Mouse (Mus musculus) adrenal gland, adult 18-20 months (tissue): ENCODE measurements around the gene Olfr524. TPM values are rescaled to one million over a fixed set of nuclear protein-coding genes. Genes with fewer than 3 reads are reported as not detected.

Source experiments
- DNase-seq, 2 experiments: peaks; one replicate each; pipeline ENCODE4 v3.0.0; 2021 to 2022; ENCODE audit warnings: low spot score in 2 of 2
- long read RNA-seq, 2 experiments: library from polyadenylated mRNA; stranded (forward); transcript quantifications; one replicate each; pipeline ENCODE4 v2.0.0; 2021
- total RNA-seq, 2 experiments: library from RNA; stranded (reverse); gene quantifications; 1 replicate in 1 of 2; 2 replicates in 1 of 2; pipeline ENCODE4 v1.2.3; 2021

Olfr524 gene
- not detected for total RNA-seq
- long read RNA-seq, experiment 1, result 0 reads
- long read RNA-seq, experiment 2, result 0 reads

DNA sequence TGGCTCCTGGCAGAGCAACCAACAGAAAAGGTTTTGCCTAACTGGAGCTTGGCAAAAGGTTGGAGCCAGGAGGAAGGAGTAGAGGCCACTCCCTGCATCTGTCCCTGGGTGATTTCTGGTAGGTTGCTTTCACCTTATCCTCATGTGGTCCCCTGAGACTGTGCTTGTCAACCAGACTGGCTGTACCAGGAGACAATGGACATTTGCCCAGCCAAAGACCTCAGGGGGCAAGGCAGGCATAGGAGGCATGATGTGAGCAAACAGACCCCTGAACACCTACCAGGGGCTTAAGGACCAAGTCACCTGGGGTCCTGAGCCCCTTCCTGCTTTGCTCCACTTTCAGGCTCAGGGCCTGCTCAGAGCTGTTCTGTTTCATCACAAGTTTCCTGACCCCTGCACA lies at the start of gene Olfr524:
Olfr524 (minus strand) TSS at position 101 of the 400 bp plus-strand sequence.
- DNase-seq, result no peak

- DNase-seq, result no peak
These were observed 48.1 kb upstream of the Olfr524 start for GRCm38 (mm10) chr7:140253780-140254299.

DNA sequence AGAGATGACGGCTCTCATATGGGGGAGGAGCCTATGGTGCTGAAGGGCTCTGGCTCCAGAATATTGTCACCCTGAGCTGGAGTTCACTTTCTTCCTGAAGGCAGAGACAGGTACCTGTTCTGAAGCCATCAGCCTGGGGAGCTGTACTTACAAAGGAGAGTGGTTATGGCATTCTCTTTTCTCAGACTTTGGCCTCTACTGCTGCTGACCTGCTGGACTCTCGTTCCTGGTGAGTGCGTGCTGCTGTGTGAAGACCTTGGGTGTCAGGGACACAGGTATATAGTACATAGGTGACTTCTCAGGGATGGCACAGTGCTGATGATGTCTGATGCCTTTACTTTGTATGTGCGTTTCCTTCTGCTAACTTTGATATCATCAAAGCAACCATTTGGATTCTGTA lies 41.5 kb upstream of the Olfr524 start, which contains the start of gene 5830411N06Rik:
5830411N06Rik (plus strand) TSS at position 69 of the 400 bp plus-strand sequence.
- DNase-seq, result no peak

GRCm38 (mm10) chr7:140233696-140234095 lies 27.9 kb upstream of the Olfr524 start:
- DNase-seq, result no peak

DNA sequence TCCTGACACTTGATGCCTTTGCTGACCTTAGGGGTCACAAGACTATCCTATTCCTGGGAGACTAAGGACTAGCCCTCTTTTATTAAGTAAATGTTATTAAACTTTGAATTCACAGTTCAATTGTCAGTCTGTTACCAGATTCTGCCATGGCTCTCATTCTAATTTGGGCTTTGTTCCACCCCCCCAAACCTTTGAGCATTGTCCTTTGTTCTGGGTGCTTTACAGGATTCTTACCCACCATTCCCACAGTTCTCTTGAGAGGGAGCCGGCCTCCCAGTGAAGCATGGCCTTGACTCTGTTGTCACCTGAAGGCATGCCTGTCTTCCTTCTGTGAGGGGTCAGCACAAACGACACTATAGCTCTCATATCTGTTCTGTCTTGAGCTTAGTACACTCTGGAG lies 25.3 kb upstream of the Olfr524 start:
- no peak for DNase-seq

DNA sequence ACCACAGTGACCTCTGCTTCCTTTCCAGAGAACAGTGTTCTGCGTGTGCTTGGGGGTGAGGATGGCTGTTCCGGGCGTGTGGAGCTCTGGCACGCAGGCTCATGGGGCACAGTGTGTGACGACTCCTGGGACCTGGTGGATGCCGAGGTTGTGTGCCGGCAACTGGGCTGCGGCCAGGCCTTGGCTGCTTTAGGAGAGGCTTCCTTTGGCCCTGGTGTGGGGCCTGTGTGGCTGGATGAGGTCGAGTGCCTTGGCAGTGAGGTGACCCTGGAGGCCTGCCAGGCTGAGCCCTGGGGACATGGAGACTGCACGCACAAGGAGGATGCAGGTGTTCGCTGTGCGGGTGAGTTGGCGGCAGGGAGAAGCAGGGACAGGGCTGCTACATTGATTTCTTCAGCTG lies 22.7 kb upstream of the Olfr524 start:
- no peak for DNase-seq

GRCm38 (mm10) chr7:140224209-140224608 lies 18.4 kb upstream of the Olfr524 start:
- DNase-seq, result no peak

GRCm38 (mm10) chr7:140220375-140220774 lies 14.6 kb upstream of the Olfr524 start:
- DNase-seq, result no peak

DNA sequence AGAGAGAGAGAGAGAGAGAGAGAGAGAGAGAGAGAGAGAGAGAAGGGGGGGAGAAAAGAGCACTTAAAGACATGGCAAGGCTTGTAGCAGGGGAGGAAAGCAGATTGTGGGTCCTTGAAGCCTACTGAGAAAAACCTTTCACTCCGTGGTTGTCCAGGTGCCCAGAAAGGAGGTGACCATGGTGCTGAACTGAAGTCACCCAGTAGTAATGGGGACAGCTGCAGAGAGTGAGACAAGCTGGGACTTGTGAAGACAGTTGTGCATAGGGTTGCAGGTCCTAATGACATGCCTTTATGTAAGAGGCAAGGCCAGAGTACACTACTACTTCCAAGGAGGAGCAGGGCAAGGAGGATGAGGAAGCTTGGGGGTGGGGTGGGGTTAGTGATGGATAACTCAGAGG lies 13.5 kb upstream of the Olfr524 start:
- DNase-seq, result no peak

DNA sequence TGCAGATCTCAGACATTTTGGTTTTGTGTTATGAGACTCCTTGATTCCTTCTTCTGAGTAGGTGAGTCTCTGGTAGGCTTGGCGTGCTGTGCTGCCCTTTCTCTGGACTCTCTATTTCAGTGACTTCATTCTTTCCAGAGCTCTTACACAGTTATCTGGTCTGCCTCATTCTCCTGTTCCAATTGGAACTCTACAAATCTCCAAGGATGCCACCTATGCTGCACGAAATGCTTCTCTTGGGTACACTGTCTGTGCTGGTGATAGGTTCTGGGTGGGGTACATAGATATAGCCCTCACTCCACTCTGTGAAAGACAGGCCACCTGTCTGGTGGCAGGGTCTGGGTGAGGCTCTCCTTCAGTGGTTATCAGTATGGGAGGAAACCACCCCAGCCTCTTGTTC lies 12.2 kb upstream of the Olfr524 start, which contains the start of gene Cd163l1:
Cd163l1 (plus strand) TSS at position 301 of the 400 bp plus-strand sequence.
- no peak for DNase-seq

DNA sequence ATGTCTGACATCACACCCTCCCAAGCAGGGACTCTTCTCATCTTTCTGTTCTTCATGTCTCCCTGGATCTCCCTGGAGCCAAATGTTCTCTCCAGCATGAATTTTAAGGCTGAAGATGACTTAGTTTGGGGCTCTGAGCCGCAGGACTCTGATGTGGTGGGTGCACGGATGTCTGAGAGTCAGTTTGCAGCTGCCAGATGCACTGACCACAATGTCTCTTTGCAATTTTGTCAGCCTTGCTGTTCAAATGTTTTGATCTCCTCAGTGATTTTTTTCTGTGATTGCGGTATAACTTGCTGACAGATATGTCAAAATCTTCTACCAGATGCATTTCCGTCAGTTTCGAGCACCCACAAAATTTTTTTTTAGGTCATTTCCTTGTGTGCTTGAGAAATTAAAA lies 8.1 kb upstream of the Olfr524 start:
- no peak for DNase-seq

GRCm38 (mm10) chr7:140208677-140209076 lies 2.9 kb upstream of the Olfr524 start:
- DNase-seq, result no peak

DNA sequence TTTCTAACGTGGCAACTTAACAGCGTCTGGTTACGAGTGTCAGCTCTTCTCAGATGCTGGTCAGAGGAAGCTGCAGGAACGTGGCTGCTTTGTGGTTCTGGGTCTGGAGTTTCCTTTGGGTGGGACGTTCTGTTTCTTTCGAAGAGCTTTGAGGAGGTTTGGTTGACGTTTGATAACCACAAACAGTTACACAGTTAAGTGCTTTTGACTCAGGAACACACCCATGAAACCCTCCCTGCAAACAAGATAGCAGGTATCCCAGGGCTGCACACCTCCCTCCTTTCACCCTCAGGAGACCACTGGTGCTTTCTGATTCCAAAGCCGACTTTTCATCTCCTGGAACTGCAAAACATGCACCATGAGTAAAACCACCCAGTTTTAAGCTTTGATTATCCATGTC lies 2.4 kb upstream of the Olfr524 start:
- DNase-seq, result no peak

DNA sequence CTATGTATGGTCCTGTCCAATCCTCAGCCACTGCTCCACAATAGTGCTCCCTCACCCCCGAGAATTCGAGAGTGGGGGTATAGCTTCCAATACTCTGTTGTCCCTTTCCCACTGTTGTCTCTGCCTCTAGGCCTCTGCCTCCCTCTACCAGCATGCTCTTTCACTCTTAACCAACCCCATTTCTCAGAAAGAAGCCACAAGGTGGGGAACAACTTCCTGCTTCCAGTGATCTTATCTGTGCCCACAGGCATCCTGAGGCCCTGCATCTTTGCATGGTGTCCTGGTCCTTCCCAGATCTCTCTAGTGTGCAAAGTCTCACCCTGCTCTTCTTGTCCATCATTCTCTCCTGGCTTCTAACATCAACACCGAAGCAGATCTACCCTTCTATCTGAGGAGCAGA lies 1.1 kb upstream of the Olfr524 start:
- DNase-seq, result no peak

- no peak for DNase-seq
These were observed 4.7 kb downstream of the Olfr524 start for GRCm38 (mm10) chr7:140201090-140201489.

DNA sequence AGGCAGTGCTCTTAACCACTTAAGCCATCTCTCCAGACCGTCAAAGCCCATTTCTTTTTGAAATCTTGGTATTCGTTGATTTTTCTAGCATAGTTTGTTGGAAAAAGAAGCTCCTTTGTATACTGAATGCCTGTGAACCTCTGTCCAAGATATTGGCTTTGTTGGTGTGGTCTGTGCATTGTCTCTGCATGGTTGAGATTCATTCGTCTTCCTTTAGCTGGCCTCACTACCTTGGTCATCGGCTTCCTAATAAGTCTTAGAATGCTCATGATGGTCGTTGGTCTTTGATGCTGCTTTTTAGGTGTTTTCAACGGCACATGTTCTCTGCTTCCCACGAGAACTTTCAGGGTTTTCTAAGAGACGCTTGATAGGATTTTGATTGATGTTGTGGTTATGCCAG lies 9.8 kb downstream of the Olfr524 start:
- DNase-seq, result no peak

DNA sequence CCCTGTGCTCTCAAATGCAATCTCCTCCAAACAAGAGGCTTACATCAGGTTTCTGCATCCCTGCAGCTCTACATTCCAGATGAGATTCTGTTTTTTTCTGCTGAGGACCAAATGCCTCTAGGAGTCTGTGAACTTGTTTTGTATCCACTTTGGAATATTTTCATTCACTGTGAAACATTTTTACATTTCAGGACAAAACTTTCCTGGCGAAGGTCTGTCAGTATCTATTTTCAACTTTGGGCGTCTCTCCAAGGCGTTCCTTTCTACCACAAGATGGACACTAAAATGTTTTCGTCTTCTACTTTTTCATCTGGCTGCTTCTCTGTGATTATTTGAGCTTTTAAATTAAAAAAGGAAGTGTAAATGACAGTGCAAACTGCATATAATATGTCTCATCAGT lies 11.7 kb downstream of the Olfr524 start:
- no peak for DNase-seq

- DNase-seq, result no peak
These were observed 12.9 kb downstream of the Olfr524 start for GRCm38 (mm10) chr7:140192851-140193250.

- no peak for DNase-seq
These were observed 13.3 kb downstream of the Olfr524 start for GRCm38 (mm10) chr7:140192445-140192844.

DNA sequence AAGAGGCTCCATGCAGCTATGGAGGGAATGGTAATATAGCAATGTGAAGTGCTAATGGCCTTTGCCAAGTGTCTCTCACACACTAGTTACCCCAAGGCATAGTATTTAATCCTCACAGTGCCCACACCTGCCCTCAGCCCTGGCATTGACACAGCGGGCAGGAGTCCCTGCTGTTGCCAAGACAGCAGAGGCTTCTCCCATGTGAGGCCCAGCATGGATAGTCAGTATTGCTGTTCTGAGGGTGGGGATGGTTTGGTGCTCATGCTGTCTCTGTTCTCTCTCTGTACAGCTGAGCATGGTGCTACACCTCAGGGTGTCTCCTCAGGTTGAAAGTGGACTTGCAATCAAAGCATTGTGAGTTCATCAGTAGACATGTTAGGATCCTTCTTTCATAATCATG lies 15.3 kb downstream of the Olfr524 start:
- DNase-seq, result no peak

DNA sequence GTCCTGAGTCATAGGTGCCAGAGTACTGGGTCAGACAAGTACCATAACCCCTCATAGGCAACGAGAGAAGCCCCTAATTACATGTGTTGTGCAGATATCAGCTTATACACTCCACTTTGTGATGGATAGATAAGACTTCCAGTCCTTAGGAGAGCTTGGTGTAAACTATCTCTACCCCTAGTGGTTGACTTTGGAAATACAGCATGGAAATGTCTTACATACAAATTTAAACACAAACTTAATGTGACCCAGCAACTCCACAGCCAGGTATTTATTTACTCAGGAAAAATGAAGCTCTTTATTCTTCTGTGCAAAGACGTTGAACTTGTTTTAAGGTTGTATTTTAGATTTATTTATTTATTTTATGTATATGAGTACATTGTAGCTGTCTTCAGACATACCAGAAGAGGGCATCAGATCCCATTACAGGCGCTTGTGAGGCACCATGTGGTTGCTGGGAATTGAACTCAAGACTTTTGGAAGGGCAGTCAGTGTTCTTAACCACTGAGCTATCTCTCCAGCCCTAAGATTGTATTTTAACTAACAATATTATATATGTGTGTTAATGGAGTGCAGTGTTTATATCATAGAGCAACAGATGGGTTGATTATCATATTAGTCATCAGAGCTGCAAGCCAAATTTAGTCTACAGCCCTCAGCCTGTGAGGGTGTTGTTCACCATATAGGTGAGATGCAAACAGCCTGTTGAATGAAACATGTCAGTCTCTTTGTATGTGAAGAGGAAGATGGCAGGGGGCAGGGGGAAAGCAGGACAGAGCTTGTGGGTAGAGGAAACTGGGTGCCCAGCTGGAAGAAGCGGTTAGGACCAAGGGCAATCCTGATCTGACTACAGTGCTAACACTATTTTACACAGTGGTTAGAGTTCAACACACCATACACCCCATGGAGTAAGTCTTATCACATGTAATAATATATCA lies 17.1 kb downstream of the Olfr524 start:
- no peak for DNase-seq

DNA sequence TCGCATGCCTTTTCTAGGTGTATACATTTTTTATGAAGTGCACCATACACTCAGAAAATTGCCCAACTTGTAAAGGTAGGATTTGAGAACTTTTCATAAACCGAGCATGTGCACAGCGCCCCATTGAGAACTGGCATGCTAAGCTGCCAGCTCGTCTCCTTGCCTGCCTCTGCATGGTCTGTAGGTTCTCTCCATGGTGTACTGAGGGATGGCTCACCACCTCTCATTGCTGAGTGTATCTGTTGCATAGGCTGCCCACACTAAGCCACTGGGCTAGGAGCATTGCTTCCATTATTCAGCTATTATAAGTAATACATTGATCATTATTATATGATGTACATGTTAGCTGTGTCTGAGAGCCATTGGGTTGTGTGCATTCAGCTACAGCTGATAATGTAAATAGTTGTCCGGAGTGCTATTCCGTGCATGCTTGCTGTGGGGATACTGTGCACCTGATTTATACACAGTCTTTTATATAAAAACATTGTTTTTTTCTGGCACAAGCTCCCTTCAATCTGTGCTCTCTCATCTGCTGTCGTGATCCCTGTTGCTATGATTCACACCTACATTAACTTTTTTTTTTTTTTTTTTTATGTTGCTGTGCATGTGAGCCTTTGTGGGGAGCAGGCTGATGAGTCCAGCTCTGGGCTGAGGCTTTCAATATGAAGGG lies 17.9 kb downstream of the Olfr524 start:
- DNase-seq, result no peak
